Mouse (Mus musculus): ENCODE results near the gene Szt2.

Gene Szt2

GRCm38 (mm10) chr4:118409142-118409900 lies at the start of gene Szt2, which contains the start of gene Med8:
Gene Szt2, minus strand, starts transcription at chr4:118409273.
Gene Med8, plus strand, starts transcription at chr4:118409337.
- peak; percentile 96 for DNase-seq (ENCODE audit: low read depth)

GRCm38 (mm10) chr4:118457345-118457975 lies 48.4 kb upstream of the Szt2 start, which contains the start of gene Mpl:
Gene Mpl, minus strand, starts transcription at chr4:118457513.
- DNase-seq (ENCODE audit: low read depth), result peak; percentile 53

GRCm38 (mm10) chr4:118446415-118447153 lies 37.5 kb upstream of the Szt2 start:
- DNase-seq (ENCODE audit: low read depth), result no peak

DNA sequence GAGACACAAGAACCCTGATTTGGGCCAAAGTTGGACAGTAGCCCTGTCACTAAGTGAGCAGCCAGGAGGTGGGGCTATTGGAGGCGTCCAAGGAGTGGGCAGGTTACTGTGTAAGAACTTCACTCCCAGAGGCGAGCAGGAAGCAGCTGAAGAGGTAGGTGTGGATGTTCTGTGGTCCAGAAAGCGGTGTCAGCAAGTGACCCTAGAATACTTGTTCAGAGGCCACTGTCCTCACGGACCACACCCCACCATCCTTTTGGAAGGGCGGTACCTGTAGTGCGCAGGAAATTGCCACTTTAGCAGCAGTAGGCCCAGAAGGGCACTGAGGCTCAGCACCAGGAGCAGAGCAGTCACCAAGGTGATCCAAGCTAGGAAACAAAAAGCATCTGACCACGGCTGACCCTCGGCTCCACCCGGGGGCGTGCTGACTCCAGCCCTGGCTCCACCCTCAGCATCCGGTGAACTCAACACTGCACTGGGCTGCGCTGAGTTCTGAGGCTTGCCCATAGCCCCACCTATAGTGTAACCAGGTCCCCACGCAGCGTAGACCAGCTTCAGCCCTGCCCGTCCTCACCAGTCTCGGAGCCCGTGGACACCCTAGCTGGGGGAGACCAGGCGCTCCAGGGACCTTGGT lies 36.8 kb upstream of the Szt2 start:
- no peak for DNase-seq (ENCODE audit: low read depth)

GRCm38 (mm10) chr4:118445088-118445487 lies 36.0 kb upstream of the Szt2 start:
- DNase-seq (ENCODE audit: low read depth), result no peak

DNA sequence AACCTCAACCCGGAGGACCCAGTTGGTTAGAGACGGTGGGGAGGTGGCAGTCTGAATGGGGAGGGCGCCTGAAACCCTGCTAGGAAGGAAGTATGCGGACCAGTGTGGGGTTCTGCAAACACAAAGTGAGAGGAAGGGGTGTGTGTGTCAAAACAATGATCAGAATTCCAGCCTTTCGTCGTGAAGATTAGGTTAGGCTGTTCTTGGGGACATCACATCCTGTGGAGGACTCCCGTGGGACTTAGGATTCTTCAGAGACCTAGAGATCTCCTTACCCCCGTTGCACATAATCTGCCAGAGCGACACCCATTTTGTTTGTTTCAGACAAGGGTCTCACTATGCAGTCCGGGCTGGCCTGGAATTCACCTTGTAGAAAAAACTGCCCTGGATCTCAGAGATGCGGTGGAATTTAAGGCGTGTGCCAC lies 28.8 kb upstream of the Szt2 start:
- DNase-seq (ENCODE audit: low read depth), result peak; percentile 71

DNA sequence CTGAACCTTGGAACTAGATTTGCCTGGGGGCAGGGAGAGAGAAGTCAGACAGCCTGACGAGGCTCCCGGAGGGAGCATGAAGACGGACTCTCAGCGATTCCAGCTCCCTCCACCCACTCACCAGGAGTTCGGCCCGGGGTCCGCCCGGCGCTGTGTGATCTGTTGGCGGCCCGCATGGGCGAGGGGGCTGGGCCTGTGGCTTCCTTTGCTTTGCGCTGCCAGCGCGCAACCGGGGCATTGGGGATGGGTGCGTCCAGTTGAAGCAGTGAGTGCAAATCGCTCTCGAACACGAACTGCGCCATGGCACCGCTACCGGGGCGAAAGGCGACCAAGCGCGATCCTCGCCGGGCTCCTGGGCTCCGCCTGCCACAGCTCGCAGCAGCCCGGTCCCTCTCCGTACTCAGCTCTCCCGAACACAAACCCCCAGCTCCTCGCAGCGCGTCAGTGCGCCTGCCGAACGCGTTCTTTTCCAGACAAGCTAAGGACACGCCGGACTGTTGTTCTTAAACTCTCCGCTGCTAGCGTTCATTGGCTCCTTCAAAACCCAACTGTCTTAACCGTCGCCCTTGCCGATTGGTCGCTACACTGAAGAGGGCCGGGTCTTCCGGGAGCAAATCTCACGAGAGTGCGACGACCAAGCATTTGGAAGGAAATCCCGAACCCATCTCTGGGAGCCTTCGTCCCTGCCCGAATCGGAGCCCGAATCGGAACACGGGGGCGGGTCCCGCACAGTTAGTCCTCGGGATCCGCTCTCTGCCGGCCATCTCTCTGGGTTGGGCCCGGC lies 27.9 kb upstream of the Szt2 start, which contains the start of gene Cdc20:
TSS of gene Cdc20 (minus strand) at position 533 of the 784 bp plus-strand sequence.
- peak; percentile 99 for DNase-seq (ENCODE audit: low read depth)

GRCm38 (mm10) chr4:118432332-118432731 lies 23.3 kb upstream of the Szt2 start:
- DNase-seq (ENCODE audit: low read depth), result no peak

GRCm38 (mm10) chr4:118429215-118429895 lies 20.3 kb upstream of the Szt2 start:
- no peak for DNase-seq (ENCODE audit: low read depth)

DNA sequence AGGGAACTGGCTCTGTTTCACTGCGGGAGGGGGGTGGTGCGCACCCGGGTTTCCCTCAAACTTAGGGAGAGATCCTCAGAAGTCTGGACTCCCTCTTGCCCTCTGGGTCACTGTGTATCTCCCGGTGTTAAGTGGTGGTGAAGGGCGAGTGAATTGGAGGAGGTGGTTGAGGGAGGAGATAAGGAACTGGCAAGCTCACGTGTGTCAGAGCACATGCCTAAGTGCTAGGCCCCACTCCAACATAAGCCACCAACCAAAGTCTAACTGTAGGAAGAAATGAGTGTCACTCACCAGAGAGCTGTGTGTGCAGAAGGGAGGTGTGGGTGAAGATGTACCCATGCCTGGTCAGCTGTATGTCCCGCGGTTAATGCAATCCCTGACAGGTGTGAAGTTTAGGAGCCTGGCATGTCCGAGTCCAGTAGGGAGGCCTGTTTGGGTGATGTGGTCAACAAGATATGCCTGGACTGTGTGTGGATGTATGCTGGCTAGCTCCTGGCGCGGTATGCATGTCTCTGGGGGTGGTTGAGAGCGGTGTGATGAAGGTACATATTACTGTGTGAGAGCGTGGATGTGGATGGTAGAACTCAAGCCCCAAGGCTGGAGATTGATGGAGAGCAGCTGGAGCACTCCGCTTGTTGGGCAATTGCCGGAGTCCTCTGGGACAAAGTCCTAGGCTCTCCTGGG lies 19.6 kb upstream of the Szt2 start:
- DNase-seq (ENCODE audit: low read depth), result peak; percentile 73

DNA sequence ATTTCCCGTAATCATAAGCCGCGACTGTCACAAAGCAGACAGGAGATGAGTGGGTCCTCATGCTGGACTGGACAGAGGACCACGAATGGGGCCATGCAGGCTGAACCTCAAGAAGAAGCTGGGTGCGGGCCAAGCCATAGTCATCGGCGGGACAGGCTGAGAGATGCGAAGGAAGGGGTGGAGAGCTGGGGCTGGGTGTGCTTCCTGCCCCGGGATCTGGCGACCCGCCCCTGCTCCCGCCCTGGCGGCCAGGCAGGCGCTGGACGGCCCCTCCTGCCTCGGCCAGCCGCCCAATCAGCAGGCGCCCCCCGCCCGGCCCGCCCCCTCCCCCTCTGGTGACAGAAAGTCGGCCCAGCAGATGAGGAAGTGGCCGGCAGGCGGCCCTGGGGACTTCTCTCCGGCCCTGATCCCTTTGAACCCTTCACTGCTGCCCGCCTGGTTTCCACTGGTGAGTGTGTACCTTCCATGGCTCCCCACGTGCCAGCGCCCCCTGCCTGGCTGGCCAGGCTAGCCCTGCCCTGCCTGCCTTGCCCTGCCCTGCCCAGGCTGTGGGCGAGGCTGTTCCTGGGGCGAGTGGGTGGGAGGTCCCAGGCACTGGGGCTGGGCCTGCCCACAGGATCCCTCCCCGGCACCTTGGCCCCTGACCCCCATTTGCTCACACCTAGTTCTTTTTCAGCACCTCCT lies 18.8 kb upstream of the Szt2 start, which contains the start of gene Elovl1:
TSS of gene Elovl1 (plus strand) at position 326 of the 684 bp plus-strand sequence.
- DNase-seq (ENCODE audit: low read depth), result peak; percentile 94

DNA sequence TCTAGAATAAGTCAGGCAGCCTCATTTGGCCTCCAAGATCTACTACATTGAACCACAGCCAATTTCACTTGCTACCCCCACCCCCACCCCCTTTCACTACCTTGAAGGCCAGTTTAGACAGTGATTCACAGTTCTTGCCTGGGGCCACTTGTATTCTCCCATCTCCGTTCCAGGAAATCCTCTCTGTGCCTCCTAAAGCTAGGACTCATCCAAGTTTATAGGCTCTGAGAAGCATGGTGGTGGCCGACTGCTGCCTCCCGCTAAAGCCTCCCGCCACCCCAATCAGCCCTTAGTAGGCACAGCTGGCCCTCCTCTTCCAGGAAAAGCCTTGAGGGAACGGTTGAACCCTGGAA lies 18.3 kb upstream of the Szt2 start:
- no peak for DNase-seq (ENCODE audit: low read depth)

GRCm38 (mm10) chr4:118425374-118425773 lies 16.3 kb upstream of the Szt2 start:
- no peak for DNase-seq (ENCODE audit: low read depth)

DNA sequence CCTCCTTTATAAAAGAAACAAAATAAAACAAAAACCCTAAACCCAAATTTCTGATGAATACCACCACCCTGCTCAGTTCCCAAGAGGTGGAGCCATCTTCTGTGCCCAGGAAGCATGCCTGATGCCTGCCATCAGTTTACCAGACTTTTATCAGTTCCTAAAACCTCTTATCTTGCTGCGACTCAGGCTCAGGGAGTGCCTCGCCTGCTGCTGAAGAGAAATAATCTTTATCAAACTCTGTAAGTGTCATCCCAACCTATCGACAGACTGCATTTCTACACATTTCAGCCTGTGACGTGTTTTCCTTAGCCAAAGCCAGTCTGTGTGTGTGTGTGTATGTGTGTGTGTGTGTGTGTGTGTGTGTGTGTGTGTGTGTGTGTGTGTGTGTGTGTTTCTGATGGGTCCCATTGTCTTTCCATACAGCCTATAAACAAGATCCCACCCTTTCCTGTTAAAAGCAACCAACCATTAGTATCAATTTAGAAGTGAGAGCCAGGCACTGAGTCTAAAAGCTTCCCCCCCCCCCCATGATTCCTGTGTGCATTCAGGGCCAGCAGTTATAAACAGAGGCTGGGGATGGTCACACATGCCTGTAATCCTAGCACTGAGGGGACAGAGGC lies 15.6 kb upstream of the Szt2 start:
- DNase-seq (ENCODE audit: low read depth), result no peak

DNA sequence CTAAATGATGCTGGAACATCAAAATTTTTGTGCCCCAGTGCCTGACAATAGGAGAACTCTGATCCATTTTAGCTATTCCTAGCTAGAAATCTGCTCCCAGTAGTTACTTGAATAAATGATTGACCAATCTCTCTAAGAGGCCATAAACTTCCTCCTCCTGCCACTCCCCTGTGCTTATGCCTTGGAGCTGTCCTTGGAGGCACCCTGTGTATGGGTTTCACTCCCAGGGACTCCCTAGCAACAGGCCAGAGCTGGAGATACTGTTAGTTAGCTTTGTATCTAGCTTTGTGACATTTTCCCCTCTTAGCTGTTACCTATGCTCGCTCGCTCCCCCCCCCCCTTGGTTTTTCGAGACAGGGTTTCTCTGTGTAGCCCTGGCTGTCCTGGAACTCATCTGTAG lies 12.3 kb upstream of the Szt2 start:
- DNase-seq (ENCODE audit: low read depth), result no peak

DNA sequence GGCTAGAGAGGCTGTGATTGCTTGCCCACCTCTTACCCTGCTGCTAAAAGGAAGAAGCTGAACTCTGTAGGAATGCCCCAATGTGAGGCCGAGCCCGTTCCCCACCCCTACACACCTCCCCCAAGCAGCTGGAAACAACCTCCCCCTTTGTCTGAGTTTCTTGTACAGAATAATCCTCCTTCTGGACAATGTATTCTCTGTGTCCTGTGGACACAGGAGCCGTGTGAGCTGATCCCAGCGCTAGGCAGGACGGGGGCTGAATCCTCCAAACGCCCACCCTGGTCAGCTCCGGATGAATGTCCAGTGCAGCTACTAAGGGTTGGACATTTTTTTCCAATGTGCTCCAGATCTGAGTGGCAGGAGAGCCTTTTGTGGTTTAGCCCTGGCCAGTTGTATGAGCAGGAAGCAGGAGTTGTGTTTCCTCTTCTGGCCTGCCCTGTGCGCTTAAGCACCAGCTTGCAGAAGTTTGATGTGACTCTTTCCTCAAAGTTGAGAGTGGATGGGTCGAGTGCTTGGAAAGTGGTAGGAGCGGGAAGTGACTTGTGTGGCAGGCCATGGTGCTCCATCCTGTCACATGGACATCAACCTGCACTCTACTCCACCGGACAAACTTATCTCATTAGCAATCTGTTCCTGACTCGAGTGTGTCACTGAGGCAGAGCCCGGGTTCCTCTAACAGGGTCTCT lies 8.2 kb upstream of the Szt2 start:
- no peak for DNase-seq (ENCODE audit: low read depth)

DNA sequence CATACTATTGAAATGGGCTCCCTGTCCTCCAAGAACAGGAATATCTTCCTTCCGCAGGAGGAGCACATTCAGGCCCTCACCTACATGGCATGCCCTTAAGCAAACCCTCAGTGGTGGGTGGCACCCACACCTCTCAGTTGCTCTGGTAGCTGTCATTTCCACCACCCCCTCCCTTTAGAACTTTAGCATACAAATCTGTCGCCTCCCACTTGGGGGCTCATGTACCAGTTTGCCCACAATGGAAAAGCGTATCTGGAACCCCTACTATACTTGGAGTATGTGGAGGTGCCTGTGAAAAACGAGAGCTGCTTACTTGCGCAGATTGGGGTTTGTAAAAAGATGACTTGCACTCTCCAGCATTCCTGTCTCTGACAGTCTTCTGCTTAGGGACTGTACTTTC lies 7.3 kb upstream of the Szt2 start:
- DNase-seq (ENCODE audit: low read depth), result no peak

GRCm38 (mm10) chr4:118415779-118416178 lies 6.7 kb upstream of the Szt2 start:
- DNase-seq (ENCODE audit: low read depth), result no peak

DNA sequence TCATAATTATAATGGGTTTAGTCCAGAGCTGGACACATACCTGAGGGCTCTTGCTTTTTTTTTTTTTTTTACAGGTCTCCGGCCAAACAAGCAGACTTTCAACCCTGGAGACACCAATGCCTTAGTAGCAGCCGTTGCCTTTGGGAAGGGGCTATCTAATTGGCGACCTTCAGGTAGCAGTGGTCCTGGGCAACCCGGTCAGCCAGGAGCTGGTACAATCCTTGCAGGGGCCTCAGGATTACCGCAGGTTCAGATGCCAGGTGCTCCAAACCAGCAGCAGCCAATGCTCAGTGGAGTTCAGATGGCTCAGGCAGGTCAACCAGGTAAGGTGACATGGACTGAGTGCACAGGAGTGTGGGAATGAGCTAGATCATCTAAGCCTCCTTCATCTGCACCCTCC lies 4.5 kb upstream of the Szt2 start:
- no peak for DNase-seq (ENCODE audit: low read depth)
